Mouse (Mus musculus): ENCODE measurements at regions not wholly inside any gene's neighbourhood (a gene's known extent, or its start where the extent isn't known, plus 50 kb on each side); places are given as distances from the start of the nearest gene placed in this dataset.

- TF ChIP-seq CTCF (conservative IDR thresholded peaks at IDR 0.05; ENCODE audit: low read length) = no peak
- TF ChIP-seq NANOG (IDR thresholded peaks at IDR 0.05; ENCODE audit: borderline replicate concordance, low read length) = no peak
- TF ChIP-seq POU5F1 (IDR thresholded peaks at IDR 0.05; ENCODE audit: borderline replicate concordance, low read length) = no peak
These were observed 115.2 kb upstream of the Nav3 start for GRCm38 (mm10) chr10:110571179-110571578.

All from E14TG2a.4 (cell line).